Mouse (Mus musculus) thymus, postnatal 25 days (tissue): Measurements from ENCODE around the gene Invs.
A peak's percentile ranks its signal among the peaks of the same experiment; 100 is the strongest.

Experiments used
- DNase-seq: peaks from one replicate; pipeline ENCODE4 v3.0.0; 2022

Invs gene

DNA sequence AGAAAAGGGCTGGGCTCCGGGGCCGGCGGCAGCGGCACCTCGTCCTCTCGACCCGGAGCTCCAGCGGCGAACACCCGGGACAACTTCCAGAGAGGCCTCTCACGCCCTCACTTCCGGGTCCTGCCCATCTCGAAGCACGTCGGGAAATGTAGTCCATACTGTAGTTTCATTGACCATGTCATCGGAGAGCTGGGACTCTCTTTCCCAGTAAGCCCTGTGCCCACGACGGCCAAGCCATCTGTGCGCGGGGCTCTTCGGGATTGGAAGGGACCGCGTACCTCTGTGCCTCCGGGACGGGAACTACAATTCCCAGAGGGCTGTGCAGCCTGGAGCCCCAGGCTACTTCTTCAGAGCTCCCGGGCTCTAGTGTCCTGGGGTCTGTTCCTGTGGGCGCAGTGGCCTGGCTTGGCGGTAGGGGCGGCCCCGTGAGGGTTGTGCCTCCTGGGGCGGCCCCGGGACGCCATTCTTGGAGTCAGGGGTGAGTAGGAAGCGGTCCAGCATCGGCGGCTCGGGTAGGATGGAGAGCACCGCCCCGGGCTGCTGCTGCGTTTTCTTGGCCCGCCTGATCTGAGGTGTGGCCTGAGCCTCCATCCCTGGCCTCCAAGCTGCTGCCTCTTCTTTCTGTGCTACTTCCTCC is at the start of gene Invs, which contains the start of gene Erp44:
TSS of gene Invs (plus strand) at position 263 of the 637 bp plus-strand sequence.
TSS of gene Erp44 (minus strand) at position 61 of the 637 bp plus-strand sequence.
- peak; percentile 89 for DNase-seq

DNA sequence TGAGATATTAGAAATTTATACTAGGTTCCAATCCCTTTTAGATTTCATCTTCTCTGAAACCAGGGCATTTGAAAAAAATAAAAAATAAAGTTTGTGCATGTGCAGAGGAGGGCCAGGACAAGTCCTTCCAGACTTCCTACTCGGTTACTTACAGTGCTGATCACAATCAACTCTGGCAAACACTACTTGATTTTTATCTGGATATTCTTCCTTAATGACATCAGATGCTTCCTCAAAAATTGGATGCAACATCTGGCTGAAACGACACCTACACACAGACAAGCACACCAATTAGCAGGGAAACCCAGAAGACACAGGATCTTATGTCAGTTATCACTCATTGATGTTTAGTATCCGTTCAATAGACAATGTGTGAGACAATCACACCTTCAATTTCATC is 42.8 kb upstream of the Invs start:
- DNase-seq: no peak

DNA sequence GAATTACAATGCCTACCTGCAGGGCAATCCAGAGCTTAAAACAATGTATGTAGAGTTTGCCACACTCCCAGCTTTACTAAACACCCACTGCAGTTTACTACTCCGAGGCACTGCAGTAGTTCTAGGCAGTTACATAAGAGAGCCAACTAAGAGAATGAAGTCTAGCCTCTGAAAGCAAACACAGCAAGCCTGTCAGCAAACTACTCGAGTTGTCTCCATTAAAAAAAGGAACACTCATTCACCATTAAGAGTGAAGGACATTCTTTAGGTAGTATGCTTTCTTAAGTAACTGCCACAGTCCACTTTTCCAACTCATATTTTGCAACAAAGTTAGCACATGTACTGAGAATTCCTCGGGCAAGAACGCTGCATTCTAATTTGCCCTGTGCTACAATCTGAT is 40.5 kb upstream of the Invs start:
- no peak for DNase-seq

DNA sequence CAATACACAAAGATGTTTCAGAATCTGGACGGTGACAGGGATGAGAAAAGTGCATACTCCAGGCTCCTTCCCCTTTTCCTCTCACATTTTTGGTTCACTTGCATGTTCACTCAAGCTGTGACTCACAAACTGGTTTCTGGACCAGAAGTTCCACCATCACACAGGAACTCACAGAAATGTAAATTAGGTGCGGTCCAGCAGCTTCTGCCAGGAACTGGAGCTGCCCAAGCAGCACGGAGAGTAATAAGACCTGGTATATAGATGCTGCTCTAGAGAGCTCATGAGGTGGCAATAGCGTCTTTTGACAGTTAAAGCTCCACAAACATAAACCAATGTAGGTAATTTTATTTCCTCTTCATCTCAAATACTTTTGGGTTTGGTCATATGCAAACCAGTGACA is 37.1 kb upstream of the Invs start:
- DNase-seq: no peak

DNA sequence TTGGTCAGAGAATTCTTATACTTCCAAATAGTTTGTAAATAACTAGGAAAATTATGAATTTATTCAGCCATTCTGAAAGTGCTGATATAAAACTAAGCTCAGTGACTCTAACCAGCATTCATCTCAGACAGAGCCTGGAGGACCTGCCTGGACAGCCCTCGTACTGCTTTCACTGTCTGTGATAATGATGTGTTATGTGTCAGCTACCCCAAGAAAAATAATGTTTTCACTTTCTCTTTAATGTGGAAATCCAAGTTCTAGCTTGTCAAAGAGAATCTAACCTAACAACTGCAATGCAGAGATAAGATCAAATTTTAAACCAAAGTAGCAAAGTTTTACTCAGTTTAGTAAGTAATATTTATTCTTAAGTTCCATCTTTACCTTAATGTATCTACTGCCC is 35.8 kb upstream of the Invs start:
- DNase-seq: no peak

DNA sequence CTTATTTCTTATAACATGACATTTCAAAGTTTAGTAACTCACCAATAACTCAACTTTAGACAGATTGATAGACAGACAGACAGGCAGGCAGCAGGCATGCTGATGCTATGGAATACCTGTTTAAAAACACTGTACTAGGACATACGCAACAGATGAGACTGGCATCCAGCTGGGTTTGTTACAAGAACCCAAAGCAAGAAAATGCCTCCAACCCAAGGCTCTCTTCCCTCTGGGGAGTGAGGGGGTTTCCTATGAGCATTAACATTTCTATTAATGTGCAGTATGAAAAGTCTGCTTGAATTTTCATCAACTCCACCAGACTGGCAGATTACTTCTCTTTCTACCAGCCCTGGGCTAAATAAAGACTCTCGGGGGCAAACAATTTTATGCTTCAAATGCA is 35.3 kb upstream of the Invs start:
- DNase-seq: no peak

DNA sequence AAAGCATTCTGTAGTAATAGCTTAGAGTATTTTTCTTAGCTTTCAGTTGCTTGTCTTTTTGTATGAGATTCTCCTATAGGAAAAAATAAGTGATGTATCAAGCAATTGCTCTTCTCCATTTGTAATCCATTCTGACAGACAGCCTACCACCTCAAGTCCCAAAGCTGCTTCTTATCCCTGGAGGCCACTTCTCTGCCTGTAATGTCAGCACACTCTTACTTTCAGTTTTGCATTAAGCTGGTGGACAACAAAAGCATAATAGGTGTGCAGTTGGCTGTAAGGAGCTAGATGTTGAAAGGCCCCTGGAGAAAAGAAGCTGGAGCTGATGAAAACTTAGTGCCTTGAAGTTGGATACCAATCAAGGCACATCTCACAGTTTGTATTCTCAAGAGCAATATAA is 26.3 kb upstream of the Invs start:
- no peak for DNase-seq

DNA sequence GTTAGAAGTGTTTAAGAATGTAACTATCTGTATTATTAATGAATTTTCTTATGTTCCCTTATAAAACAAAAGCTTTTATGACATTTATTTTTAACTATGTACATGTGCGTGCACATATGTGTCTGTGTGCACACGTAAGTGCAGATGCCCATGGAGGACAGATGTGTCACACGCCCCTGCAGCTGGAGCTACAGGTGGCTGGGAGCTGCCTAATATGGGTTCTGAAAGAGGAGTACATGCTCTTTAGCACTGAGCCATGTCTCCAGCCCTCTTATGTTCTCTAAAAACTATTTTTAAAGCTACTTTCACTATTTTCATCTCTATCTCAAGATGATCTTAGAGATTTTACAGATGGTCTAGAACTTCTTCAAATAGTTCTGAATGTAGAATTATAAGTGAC is 21.5 kb upstream of the Invs start:
- no peak for DNase-seq

DNA sequence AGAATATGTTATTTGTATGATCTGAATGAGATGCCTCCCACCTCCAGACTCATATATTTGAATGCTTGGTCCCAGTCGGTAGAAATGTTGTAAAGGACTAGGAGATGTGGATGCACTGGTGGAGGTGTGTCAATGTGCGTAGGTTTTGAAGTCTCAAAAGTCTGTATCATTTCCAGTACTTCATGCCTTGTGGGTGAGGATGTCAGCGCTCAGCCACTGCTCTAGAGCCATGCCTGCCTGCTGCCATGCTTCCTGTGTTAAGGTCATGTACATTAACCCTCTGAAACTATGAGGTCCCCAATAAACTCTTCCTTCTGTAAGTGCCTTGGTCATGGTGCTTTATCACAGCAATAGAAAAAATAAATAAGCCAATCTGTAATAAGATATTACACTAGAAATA is 11.9 kb upstream of the Invs start:
- DNase-seq: no peak

DNA sequence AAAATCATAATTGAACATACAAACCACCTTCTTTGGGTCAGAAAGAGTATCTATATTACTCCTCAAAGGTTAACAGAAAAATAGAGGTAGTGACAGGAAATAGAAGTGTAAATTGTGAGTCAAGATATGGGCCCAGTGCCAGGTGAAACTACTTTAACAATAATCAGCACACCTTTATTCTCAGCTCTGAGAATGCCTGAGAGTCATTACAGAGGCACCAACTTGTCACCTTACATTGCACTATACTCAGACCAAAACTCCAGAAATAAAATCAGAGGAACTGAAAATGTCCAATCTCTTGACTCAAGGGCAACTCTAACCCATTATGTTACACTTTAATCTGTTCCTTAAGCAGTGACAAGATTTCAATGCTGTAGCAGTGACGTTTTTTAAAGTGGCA is 11.4 kb upstream of the Invs start:
- no peak for DNase-seq

DNA sequence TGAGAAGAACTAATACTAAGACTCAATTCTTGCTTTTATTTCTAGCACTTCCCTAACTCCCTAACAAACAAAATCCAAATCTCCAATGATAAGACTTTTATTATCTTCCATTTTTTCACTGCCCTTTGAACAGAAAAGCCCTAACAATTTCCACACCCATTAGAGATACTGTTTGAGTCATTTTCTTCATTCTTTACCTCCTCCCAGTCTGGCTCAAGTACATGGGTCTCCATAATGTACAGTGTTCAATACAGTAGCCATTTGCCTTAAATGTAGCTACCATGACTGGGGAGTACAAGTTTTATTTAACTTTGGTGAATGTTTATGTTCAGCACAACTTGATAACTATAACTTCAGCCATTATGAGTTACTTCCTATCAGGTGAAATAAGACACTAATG is 9.0 kb upstream of the Invs start:
- no peak for DNase-seq

DNA sequence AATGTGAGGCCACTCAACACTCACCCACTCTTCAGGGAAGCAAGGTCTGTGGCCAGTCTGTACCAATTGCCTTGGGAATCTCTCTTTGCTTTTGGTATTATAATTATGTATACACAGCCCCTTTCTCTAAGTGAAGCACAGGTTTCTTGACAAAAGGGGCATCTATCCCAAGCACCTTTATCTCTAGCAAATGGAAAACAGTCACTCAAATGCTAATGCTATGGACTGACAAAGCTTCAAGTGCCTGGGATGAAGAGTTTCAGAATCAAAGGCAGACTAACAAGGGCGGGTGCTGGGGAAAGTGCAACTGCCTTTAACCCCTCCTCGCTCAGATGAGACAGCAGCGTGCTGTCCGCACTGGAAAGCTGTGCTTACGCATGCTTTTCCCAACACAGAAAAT is 7.7 kb upstream of the Invs start:
- DNase-seq: no peak

DNA sequence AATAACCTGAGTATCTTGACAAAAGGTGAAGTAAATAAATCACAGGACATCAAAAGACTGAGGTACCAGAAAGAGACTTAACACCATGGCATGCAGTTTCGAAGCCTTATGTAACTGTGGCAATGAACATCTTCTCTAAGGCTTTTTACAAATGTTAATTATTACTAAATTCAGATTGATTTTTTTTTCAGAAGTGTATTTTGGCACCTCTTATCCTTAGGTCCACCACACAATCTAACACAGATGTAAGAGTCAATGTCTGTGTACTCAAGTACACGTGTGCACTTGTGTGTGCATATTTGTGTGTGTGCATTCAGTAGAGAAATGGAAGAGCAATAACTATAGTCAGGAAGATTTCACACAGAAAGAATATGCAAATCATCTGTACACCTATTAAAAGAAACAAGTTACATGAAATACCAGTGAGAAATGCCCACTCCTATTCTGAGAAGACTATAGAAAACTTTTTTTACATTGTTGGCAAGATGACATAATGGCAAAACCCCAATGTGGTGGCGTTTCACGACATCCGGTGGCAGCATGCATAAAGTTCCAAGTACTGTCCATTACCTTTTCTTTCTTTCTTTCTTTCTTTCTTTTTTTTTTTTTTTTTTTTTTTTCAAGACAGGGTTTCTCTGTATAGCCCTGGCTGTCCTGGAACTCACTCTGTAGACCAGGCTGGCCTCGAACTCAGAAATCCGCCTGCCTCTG is 6.3 kb upstream of the Invs start:
- no peak for DNase-seq

DNA sequence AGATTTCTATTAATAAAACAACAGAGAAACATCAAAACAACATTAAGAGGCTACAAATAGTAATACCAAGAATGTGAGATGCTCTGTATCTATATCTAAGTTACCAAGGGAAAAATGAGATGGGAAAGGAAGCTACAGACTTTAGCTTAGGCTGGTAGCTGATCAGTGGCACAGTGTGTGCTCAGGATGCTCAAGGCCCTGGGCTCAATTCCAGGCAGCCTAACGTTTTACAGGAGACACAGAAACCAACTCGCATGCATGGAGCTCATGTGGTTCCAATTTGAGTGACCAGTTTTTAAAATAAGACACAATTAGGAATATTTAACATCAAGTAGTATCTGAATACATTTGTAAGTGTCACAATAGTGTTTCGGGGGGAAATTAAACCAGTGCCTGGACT is 3.8 kb upstream of the Invs start:
- DNase-seq: no peak

DNA sequence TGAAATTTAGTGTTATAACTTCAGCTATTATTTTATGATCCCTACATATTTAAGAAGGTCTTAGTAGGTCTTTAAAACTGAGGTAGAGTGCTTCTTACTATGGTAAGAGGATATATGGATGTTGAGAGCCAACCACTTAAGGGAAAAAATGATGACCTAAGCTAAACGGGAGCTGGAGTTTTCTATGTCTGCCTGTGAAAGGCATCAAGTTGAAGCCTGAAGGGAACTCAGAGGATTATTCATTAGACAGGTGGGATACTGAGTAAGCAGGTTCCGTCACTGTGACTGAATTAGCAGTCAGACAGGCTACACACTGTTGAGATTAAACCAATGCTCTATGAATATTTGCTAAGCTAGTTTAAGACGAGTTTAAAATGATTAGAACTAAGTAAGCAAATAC is 2.5 kb upstream of the Invs start:
- DNase-seq: no peak

DNA sequence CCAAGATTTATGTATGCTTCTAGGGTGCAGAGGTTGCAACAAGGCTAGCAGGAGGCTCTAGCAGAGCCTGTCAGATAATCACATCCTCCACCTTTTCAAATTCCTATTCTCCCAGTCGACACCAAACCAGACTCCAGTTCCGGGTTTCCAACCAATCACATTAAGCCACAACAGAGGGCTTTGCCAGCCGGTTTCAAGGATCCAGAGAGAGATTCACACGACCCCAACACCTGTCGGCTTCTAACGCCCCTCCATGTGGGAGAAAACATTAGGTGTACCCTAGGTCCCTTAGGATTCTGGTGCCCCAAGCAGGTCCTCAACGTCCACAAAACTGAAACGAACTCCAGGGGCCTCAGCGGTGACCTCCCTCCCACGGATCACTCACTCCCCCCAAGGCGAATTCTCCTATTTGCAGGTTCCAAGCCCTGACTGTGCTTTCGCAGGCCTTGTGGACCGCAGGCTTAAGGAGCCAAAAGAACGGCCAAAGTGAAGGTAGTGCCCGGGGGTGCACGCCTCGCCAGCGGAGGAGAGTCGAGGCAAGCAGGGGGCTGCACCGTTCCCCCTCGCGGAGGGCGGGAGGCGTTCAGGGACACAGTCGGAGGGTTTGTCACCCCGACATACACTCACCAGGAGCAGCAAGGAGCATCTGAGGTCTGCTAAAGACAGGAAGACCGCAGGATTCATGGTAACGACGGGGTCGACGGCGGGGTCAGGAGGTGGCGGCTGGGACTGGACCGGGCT is 633 bp upstream of the Invs start:
- no peak for DNase-seq

DNA sequence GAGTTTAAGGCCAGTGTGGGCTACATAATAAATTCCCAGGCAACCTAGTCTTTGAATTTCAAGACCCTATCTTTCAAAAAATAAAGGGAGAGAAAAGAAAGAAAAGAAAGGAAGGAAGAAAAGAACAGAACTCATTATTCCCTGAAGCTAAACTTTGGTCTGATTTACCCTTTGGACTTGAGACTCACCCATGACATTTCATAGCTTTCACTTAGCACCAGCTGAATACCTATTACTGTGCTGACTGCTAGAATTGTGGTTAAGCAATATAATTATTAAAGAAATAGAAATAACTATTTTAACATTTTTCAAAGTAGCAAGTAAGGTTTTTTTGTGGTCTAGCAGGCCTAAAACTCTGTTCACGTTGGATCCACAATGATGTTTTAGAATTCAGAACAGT is 1.6 kb downstream of the Invs start:
- DNase-seq: no peak

DNA sequence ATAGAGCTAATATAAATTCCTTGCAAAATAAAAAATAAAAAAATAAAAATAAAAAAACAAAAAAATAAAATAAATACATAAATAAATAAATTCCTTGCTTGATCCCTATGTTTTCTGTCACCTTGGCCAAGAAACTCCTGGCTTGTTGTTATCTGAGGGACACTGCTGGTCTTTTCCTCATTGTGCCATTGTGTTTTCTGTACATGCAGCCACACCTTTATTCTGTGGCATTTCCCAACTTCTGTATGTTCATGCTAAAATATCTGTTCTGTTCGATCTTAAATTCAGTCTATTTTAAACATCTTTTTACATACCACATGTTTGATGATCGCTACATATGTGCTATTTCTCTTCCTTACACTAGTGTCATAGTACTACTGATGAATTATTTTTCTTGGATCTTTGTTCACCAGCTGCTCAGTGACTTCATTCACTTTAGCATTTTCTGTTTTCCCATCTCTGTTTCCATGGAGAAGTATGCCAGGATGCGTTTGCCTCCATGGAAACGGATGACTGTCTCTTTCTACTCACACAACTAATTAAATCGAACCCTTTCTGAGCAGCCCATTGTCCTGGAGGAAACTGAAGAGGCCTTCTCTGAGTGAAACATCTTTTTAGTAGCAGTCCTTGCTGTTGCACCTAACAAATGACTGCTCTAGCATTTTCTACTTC is 7.7 kb downstream of the Invs start:
- DNase-seq: no peak

DNA sequence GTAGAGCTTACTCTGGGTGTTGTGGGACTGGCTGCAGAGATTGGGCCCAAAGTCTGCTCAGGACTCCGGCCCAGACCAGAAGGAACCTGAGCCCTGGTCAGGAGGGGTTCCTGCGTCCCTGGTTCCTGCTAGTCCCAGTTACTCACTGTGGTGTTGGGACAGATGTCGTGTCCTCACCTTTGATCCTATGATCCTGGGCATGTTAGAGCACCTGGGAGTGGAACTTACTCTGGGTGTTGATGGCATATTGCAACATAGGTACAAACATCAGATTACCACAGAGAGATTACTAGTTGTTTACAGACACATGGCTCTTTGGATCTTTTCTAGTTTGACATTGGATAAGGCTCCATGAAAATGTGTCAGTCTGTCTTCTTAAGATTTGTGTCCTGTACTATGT is 35.3 kb downstream of the Invs start:
- DNase-seq: no peak

DNA sequence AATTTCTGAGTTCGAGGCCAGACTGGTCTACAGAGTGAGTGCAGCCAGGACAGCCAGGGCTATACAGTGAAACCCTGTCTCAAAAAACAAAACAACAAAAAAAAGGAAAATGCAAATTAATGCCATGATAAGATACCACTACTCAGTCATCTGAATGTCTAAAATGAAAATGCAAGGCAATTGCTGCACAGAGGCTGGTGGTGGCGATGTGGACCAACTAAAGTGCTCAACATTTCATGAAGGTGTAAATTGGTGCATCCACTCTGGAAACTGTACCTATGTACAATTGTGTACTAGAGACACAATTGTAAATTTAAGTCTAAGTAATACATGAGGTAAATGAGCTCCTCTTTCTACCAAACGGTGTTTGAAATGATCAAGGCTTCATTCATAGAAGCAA is 36.5 kb downstream of the Invs start:
- no peak for DNase-seq

DNA sequence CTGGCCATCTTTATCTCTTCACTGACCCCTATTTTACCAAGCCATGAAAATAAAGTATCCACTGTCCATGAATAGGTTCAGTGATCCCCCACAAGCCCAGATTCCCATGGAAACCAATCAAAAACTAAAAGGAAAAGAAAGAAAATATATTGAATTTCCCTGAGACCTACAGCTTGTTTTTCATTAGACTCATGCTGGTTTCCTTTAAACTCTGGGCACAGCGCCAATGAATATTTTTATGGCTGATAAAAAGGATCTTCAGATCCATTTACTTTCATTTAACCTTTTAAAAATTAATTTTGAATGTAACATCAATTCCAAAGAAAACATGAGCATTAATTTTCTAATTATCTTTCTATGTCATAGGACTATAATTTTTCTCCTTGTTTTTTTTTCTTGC is 41.7 kb downstream of the Invs start:
- DNase-seq: no peak

DNA sequence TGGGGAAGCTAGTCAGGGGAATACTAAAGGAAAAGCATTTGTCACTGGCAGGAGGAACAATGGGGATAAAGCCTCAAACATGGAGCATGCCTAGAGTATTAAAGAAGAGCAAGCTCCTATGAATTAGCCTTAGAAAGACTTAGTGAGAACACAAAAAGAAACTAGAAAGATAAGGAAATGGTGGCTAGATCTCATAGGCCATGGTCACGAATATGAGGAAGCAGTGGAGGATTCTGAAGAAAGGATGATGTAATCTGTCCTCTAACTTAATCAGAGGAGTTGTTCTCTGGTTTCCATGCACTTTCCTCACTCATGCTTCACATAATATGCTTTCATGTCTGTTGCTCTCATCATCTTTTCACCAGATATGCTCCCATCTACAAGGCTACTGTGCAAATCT is 42.5 kb downstream of the Invs start:
- DNase-seq: no peak

DNA sequence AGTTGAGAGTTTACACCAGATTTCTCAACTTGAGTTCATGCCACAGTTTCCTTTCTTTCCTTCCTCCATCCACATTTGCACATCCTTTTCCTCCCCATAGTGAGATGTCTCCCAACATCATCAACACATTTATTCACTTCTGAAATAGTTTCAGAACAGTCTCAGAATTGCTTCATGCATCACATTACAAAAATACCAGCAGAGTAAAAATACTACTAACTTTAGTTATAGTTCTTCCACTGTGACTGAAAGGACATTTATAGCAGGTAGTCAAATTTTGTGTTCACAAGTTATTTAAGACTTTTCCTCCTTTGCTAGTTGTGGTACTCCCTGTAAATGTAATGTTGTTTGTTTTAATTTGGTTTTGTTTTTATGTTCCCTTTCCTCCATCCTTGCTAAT is 47.6 kb downstream of the Invs start:
- no peak for DNase-seq

DNA sequence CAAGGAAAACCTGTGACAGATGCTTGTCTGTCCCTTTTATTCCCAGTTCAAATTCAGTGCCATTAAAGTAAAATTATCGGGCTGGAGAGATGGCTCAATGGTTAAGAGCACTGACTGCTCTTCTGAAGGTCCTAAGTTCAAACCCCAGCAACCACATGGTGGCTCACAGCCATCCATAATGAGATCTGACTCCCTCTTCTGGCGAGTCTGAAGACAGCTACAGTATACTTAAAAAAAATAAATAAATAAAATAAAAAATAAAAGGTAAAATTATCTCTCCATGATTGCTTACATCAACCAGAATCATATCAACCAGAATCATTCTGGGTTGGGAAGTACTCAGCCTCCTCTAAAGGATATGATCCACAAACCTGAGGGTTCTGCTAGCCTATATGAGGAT is 48.5 kb downstream of the Invs start:
- no peak for DNase-seq
